Mouse (Mus musculus) MEL (cell line): ENCODE measurements around the gene Atxn10. TPM values are rescaled to one million over a fixed set of nuclear protein-coding genes. Genes with fewer than 3 reads are reported as not detected.

Source experiments
- DNase-seq: peaks from one replicate; pipeline ENCODE4 v3.0.0; 2011; ENCODE audit warnings: low read depth, low spot score
- H3K27ac ChIP-seq: 2 replicates; pipeline ENCODE4 v1.5.1; 2012; ENCODE audit warnings: low read depth, mild to moderate bottlenecking, control low read depth, low read length, moderate library complexity; ENCODE audit not compliant: control insufficient read depth
- H3K27me3 ChIP-seq, 2 experiments: fragments of 150-350 bp in 1 of 2; sonication (generic) in 1 of 2; 2 replicates each; pipeline ENCODE4 v1.6.1; 2012; ENCODE audit warnings: low read length in 2 of 2, mild to moderate bottlenecking in 2 of 2, improper control_type of control experiment in 1 of 2, moderate library complexity in 1 of 2; ENCODE audit not compliant: insufficient read depth in 2 of 2, control insufficient read depth in 1 of 2
- H3K36me3 ChIP-seq, 2 experiments: 2 replicates each; pipeline ENCODE4 v1.6.1; 2012 to 2014; ENCODE audit warnings: low read length in 2 of 2, improper control_type of control experiment in 1 of 2, inconsistent platforms in 1 of 2, mild to moderate bottlenecking in 1 of 2; ENCODE audit not compliant: insufficient read depth in 2 of 2, control insufficient read depth in 1 of 2
- H3K4me1 ChIP-seq, 2 experiments: fragments of 150-350 bp in 1 of 2; sonication (generic) in 1 of 2; 2 replicates each; pipeline ENCODE4 v1.6.1; 2012; ENCODE audit warnings: low read length in 2 of 2, improper control_type of control experiment in 1 of 2, mild to moderate bottlenecking in 1 of 2; ENCODE audit not compliant: insufficient read depth in 2 of 2, control insufficient read depth in 1 of 2
- H3K4me3 ChIP-seq, 2 experiments: fragments of 150-350 bp in 1 of 2; sonication (generic) in 1 of 2; 2 replicates each; pipeline ENCODE4 v1.5.1; 2012; ENCODE audit warnings: low read depth in 2 of 2, low read length in 2 of 2, mild to moderate bottlenecking in 2 of 2, moderate library complexity in 2 of 2, control low read depth in 1 of 2, improper control_type of control experiment in 1 of 2; ENCODE audit not compliant: control insufficient read depth in 1 of 2, insufficient read depth in 1 of 2
- H3K79me2 ChIP-seq: 2 replicates; pipeline ENCODE4 v1.6.1; 2012; ENCODE audit warnings: mild to moderate bottlenecking, low read length, moderate library complexity; ENCODE audit not compliant: control insufficient read depth, poor library complexity, insufficient read depth
- H3K9ac ChIP-seq: 2 replicates; pipeline ENCODE4 v1.6.1; 2012; ENCODE audit warnings: low read depth, mild to moderate bottlenecking, control low read depth, low read length, moderate library complexity; ENCODE audit not compliant: control insufficient read depth, poor library complexity, severe bottlenecking
- H3K9me3 ChIP-seq: fragments of 150-350 bp; sonication (generic); replicated peaks from 2 replicates; pipeline ENCODE4 v1.6.1; 2012; ENCODE audit warnings: mild to moderate bottlenecking, low read length, improper control_type of control experiment, moderate library complexity; ENCODE audit not compliant: insufficient read depth
- BHLHE40 ChIP-seq: IDR thresholded peaks from 2 replicates; pipeline ENCODE4 v1.6.1; 2012; ENCODE audit warnings: low read depth, mild to moderate bottlenecking, inconsistent platforms, low read length, improper control_type of control experiment, borderline replicate concordance
- CHD2 ChIP-seq: IDR thresholded peaks from 2 replicates; pipeline ENCODE4 v1.6.1; 2011; ENCODE audit warnings: low read length, improper control_type of control experiment
- E2F4 ChIP-seq: IDR thresholded peaks from 2 replicates; pipeline ENCODE4 v1.6.1; 2011; ENCODE audit warnings: low read depth, low read length, improper control_type of control experiment, borderline replicate concordance
- GABPA ChIP-seq: IDR thresholded peaks from 2 replicates; pipeline ENCODE4 v1.6.1; 2012; ENCODE audit warnings: low read depth, mild to moderate bottlenecking, inconsistent platforms, low read length, improper control_type of control experiment, moderate library complexity
- GATA1 ChIP-seq: IDR thresholded peaks from 2 replicates; pipeline ENCODE4 v1.6.1; 2011; ENCODE audit warnings: low read depth, low read length, improper control_type of control experiment
- KAT2A ChIP-seq: conservative IDR thresholded peaks from 2 replicates; pipeline ENCODE4 v1.6.1; 2012; ENCODE audit warnings: low read depth, low read length, improper control_type of control experiment, inconsistent platforms
- MAFK ChIP-seq: IDR thresholded peaks from 2 replicates; pipeline ENCODE4 v1.6.1; 2011; ENCODE audit warnings: low read depth, mild to moderate bottlenecking, low read length, improper control_type of control experiment, borderline replicate concordance
- MAZ ChIP-seq: IDR thresholded peaks from 2 replicates; pipeline ENCODE4 v1.6.1; 2012; ENCODE audit warnings: low read depth, mild to moderate bottlenecking, inconsistent platforms, low read length, improper control_type of control experiment
- MEF2A ChIP-seq: IDR thresholded peaks from 2 replicates; pipeline ENCODE4 v1.6.1; 2014; ENCODE audit warnings: low read depth, mild to moderate bottlenecking, inconsistent platforms, low read length, improper control_type of control experiment; ENCODE audit not compliant: poor library complexity, insufficient replicate concordance, severe bottlenecking; ENCODE audit errors: extremely low read depth
- MXI1 ChIP-seq: IDR thresholded peaks from 2 replicates; pipeline ENCODE4 v1.6.1; 2011; ENCODE audit warnings: mild to moderate bottlenecking, low read depth, low read length, improper control_type of control experiment
- MYC ChIP-seq: IDR thresholded peaks from 2 replicates; pipeline ENCODE4 v1.6.1; 2011; ENCODE audit warnings: low read depth, mild to moderate bottlenecking, low read length, improper control_type of control experiment, moderate library complexity
- POLR2A ChIP-seq, 2 experiments: IDR thresholded peaks; 2 replicates each; pipeline ENCODE4 v1.6.1; 2011 to 2012; ENCODE audit warnings: low read length in 2 of 2, mild to moderate bottlenecking in 2 of 2, control low read depth in 1 of 2, improper control_type of control experiment in 1 of 2, low read depth in 1 of 2, moderate library complexity in 1 of 2; ENCODE audit not compliant: control insufficient read depth in 1 of 2, insufficient read depth in 1 of 2, poor library complexity in 1 of 2
- POLR2AphosphoS2 ChIP-seq: IDR thresholded peaks from 2 replicates; pipeline ENCODE4 v1.6.1; 2011; ENCODE audit warnings: low read length, improper control_type of control experiment
- POLR2AphosphoS5 ChIP-seq: IDR thresholded peaks from 2 replicates; pipeline ENCODE4 v1.6.1; 2012; ENCODE audit warnings: low read depth, borderline replicate concordance, mild to moderate bottlenecking, inconsistent platforms, low read length, moderate library complexity, mixed read lengths
- SMC3 ChIP-seq: IDR thresholded peaks from 2 replicates; pipeline ENCODE4 v1.6.1; 2011; ENCODE audit warnings: low read depth, low read length, improper control_type of control experiment
- TCF12 ChIP-seq: IDR thresholded peaks from 2 replicates; pipeline ENCODE4 v1.6.1; 2014; ENCODE audit warnings: low read depth, mild to moderate bottlenecking, inconsistent platforms, low read length, improper control_type of control experiment, moderate library complexity
- UBTF ChIP-seq: IDR thresholded peaks from 2 replicates; pipeline ENCODE4 v1.6.1; 2012; ENCODE audit warnings: low read depth, mild to moderate bottlenecking, inconsistent platforms, low read length, improper control_type of control experiment, moderate library complexity, borderline replicate concordance; ENCODE audit not compliant: insufficient read depth
- USF2 ChIP-seq, 2 experiments: IDR thresholded peaks; 2 replicates each; pipeline ENCODE4 v1.6.1; 2011 to 2012; ENCODE audit warnings: improper control_type of control experiment in 2 of 2, low read length in 2 of 2, borderline replicate concordance in 1 of 2, inconsistent platforms in 1 of 2, low read depth in 1 of 2, mild to moderate bottlenecking in 1 of 2; ENCODE audit not compliant: insufficient read depth in 1 of 2
- ZMIZ1 ChIP-seq: IDR thresholded peaks from 2 replicates; pipeline ENCODE4 v1.6.1; 2012; ENCODE audit warnings: low read depth, mild to moderate bottlenecking, inconsistent platforms, low read length, improper control_type of control experiment, moderate library complexity
- ZNF384 ChIP-seq: IDR thresholded peaks from 2 replicates; pipeline ENCODE4 v1.6.1; 2012; ENCODE audit warnings: low read depth, mild to moderate bottlenecking, inconsistent platforms, low read length, improper control_type of control experiment
- polyA plus RNA-seq, 2 experiments: library from polyadenylated mRNA; stranded (reverse) in 1 of 2; unstranded in 1 of 2; fragments of >175 nt in 1 of 2; fragments of >200 nt in 1 of 2; gene quantifications; 2 replicates each; pipeline versions ENCODE4 v1.2.1 to v1.2.4; 2012; ENCODE audit warnings: low replicate concordance in 2 of 2, low read depth in 1 of 2; ENCODE audit not compliant: insufficient read length in 2 of 2, insufficient read depth in 1 of 2, missing spikeins in 1 of 2
- total RNA-seq: library from RNA; depleted of rRNA; stranded (reverse); fragments of 300-350 nt; gene quantifications from 2 replicates; pipeline ENCODE4 v1.2.3, GENCODE M21; 2012

The Atxn10 gene
- total and polyA plus RNA-seq, 3 experiments = 24.5 to 75.6 (median 45.0) TPM

DNA sequence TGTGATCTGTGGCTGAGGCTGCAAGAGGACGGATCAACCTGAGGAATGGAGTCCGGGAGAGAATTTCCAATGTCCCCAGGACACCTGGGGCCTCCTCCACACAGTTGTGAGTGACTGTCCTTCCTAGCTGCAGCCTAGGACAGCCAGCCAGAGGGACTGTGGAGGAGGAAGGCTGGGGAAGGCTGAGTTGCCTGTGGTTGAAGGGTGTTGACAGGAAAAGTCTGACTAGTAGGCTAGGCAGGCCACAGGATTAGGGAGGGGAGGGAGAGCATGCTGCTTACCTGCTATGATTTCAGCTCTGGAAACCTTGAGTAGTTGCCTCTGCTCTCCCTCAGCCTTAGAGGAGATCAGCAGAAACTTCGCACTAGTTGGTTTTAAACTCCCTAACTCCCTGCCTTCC is 71.3 kb downstream of the Atxn10 start:
- no peaks in the 10 kb centered on the region for H3K79me2 ChIP-seq
- TF ChIP-seq TCF12 (no peak), ZMIZ1 (no peak), ZNF384 (no peak), UBTF (no peak), CHD2 (no peak), POLR2AphosphoS2 (no peak), E2F4 (no peak), MEF2A (no peak), MYC (no peak)
- TF ChIP-seq, all 39 proteins: peak for 0
- no peak overlapping the region for H3K9ac ChIP-seq
- no peak overlapping the region for H3K4me3 ChIP-seq
- H3K27ac ChIP-seq = no peak overlapping the region
- H3K4me1 ChIP-seq = no peaks in the 10 kb centered on the region
- H3K36me3 ChIP-seq = no peaks in the 10 kb centered on the region
- no peaks in the 10 kb centered on the region for H3K9me3 ChIP-seq
- H3K27me3 ChIP-seq = no peaks in the 10 kb centered on the region
- DNase-seq = no peak

DNA sequence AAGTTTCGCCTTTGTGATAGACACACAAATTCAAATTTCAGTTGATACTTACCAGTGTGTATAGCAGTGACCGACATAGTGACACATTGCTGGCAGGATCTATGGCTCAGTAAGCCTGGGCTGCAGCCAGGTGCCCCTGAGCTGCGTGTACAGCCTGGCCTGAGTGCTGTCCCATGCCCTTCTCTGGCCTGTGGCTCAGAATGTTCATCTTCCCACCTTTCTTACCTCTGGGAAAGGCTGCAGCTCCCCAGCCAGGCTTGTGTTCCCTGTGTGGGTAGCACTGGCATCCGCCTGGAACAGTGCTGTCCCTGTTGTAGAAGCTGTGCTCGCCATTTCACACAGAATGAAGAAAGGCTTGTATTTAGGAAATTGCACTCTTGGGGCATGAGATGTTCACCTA is 72.7 kb downstream of the Atxn10 start:
- no peaks in the 10 kb centered on the region for H3K27me3 ChIP-seq
- no peaks in the 10 kb centered on the region for H3K9me3 ChIP-seq
- H3K4me3 ChIP-seq = no peak overlapping the region
- H3K4me1 ChIP-seq = no peaks in the 10 kb centered on the region; a peak in 1 of 4 replicates
- no peak overlapping the region for H3K9ac ChIP-seq
- peaks cover 0 to under 1% of the 10 kb centered on the region in 2 experiments; a peak in 1 of 4 replicates for H3K36me3 ChIP-seq
- TF ChIP-seq BHLHE40 (no peak), UBTF (no peak), USF2 (IDR thresholded peaks at IDR 0.05; ENCODE audit: borderline replicate concordance in 1 of 2, insufficient read depth in 1 of 2, low read depth in 1 of 2, low read length in 2 of 2) (no peak), KAT2A (no peak), MXI1 (no peak), GABPA (no peak), POLR2AphosphoS5 (no peak), SMC3 (no peak), GATA1 (no peak), POLR2A (IDR thresholded peaks at IDR 0.05; ENCODE audit: control insufficient read depth in 1 of 2, insufficient read depth in 1 of 2, low read depth in 1 of 2, low read length in 2 of 2, poor library complexity in 1 of 2) (no peak), MAZ (no peak), MAFK (no peak)
- H3K79me2 ChIP-seq = no peaks in the 10 kb centered on the region
- H3K27ac ChIP-seq = no peak overlapping the region
- DNase-seq = no peak
